Mouse (Mus musculus) heart, embryonic 14.5 days (tissue): ENCODE results near the gene Bcl2l11. TPM values are rescaled to one million over a fixed set of nuclear protein-coding genes. Genes with fewer than 3 reads are reported as not detected.
A peak's percentile ranks its signal among the peaks of the same experiment; 100 is the strongest.

Experiments used
- ATAC-seq: fragments of 200-750 bp; cut with Nextera tagmentation; 2 replicates; pipeline ENCODE4 v1.8.0; 2017; ENCODE audit warnings: low read depth, moderate TSS enrichment; ENCODE audit not compliant: insufficient number of reproducible peaks, insufficient read depth, low FRiP score
- H3K27ac ChIP-seq, 2 experiments: fragments of 200-500 bp in 1 of 2; fragments of 300-500 bp in 1 of 2; sonication (generic) in 1 of 2; replicated peaks in 1 of 2; 2 replicates each; pipeline ENCODE4 v1.5.1; 2012 to 2014; ENCODE audit warnings: low read depth in 2 of 2, low read length in 2 of 2, control low read depth in 1 of 2, mild to moderate bottlenecking in 1 of 2, mixed read lengths in 1 of 2; ENCODE audit not compliant: control insufficient read depth in 1 of 2, insufficient read depth in 1 of 2
- H3K27me3 ChIP-seq: fragments of 300-500 bp; sonication (generic); 2 replicates; pipeline ENCODE4 v1.6.1; 2014; ENCODE audit warnings: mild to moderate bottlenecking, low read length, control low read depth; ENCODE audit not compliant: control insufficient read depth, insufficient read depth
- H3K36me3 ChIP-seq: fragments of 300-500 bp; sonication (generic); 2 replicates; pipeline ENCODE4 v1.6.1; 2014; ENCODE audit warnings: mild to moderate bottlenecking, control low read depth, low read length, mixed read lengths; ENCODE audit not compliant: control insufficient read depth, insufficient read depth
- H3K4me1 ChIP-seq, 2 experiments: fragments of 200-500 bp in 1 of 2; fragments of 300-500 bp in 1 of 2; sonication (generic) in 1 of 2; 2 replicates each; pipeline ENCODE4 v1.6.1; 2012 to 2014; ENCODE audit warnings: low read length in 2 of 2, control low read depth in 1 of 2, mixed read lengths in 1 of 2; ENCODE audit not compliant: control insufficient read depth in 2 of 2, insufficient read depth in 2 of 2
- H3K4me2 ChIP-seq: fragments of 300-500 bp; sonication (generic); 2 replicates; pipeline ENCODE4 v1.6.1; 2014; ENCODE audit warnings: mild to moderate bottlenecking, low read length
- H3K4me3 ChIP-seq, 2 experiments: fragments of 200-500 bp in 1 of 2; fragments of 300-500 bp in 1 of 2; sonication (generic) in 1 of 2; 2 replicates each; pipeline ENCODE4 v1.5.1; 2012 to 2014; ENCODE audit warnings: low read length in 2 of 2, mild to moderate bottlenecking in 2 of 2, control low read depth in 1 of 2, low read depth in 1 of 2, moderate library complexity in 1 of 2; ENCODE audit not compliant: control insufficient read depth in 1 of 2, insufficient read depth in 1 of 2
- H3K9ac ChIP-seq: fragments of 300-500 bp; sonication (generic); 2 replicates; pipeline ENCODE4 v1.6.1; 2014; ENCODE audit warnings: mild to moderate bottlenecking, low read length
- H3K9me3 ChIP-seq: fragments of 300-500 bp; sonication (generic); 2 replicates; pipeline ENCODE4 v1.6.1; 2016; ENCODE audit warnings: low read length, control low read depth; ENCODE audit not compliant: control insufficient read depth
- WGBS: fragments of 180-500 bp; shearing (Covaris S2); extraction: QIAGEN DNeasy Blood & Tissue Kit; methylation state at CpG from one replicate; pipeline ENCODE4 v1.1.7; 2014; 5-methylcytosine and 5-hydroxymethylcytosine counted together
- polyA plus RNA-seq: library from polyadenylated mRNA; unstranded; fragments of >200 nt; fragmentation: Nextera tagmentation; extraction: Ambion mirVana; gene quantifications from 2 replicates; pipeline ENCODE4 v1.2.1, GENCODE M21; 2014

Bcl2l11 gene
- polyA plus RNA-seq, 1 experiment from 2014 or later, result 21.0 TPM

DNA sequence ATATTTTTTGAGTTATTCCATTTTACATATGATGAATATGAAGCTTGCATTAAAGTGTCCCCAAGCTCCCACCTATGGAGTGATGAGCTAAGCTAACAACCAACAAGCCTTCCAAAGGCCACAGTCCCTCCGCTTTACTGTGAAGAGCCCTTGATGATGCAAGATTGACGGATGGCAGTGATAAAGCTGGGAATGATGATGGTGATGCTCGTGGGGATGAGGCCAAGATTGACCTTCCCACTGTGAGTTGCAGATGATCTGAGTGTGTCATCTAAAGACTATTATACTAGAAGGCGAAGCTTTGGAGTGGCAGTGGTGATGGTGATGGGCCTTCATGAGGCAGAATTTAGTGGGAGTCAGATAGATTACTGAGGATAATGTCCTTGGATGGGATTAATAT, 56.9 kb downstream of the Bcl2l11 start:
- H3K27ac ChIP-seq, result no peak overlapping the region
- H3K36me3 ChIP-seq, result no peaks in the 10 kb centered on the region
- no peak overlapping the region for H3K9ac ChIP-seq
- no peak for ATAC-seq
- H3K4me1 ChIP-seq, result peaks cover 38 to 50% of the 10 kb centered on the region in 2 experiments
- H3K4me3 ChIP-seq, result no peak overlapping the region
- no peaks in the 10 kb centered on the region for H3K27me3 ChIP-seq
- no peak overlapping the region for H3K4me2 ChIP-seq
- 89% methylated on average over 4 of the region's 4 CpGs for WGBS
- 0 out of 2 replicates have a peak, but pooled peaks cover 3% of the 10 kb centered on the region for H3K9me3 ChIP-seq

DNA sequence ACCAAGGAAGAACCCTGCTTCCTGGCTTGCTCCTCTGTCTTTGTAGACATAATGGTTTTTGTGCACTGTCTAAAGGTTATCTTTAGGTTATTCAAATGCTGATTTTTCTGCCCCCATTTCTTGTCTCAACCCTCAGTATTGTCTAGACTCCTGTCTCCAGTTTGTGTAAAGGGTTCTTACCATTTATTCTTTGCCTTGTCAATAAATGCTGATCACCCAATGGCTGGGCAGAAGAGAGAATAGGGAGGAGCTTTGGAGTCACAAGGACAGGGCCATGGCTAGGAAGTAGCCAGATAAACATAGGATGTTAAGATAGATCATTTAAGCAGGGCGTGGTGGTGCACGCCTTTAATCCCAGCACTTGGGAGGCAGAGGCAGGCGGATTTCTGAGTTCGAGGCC, 57.9 kb downstream of the Bcl2l11 start:
- Histone ChIP-seq H3K4me2 (no peak overlapping the region), H3K4me3 (no peak overlapping the region), H3K4me1 (peaks cover 35 to 54% of the 10 kb centered on the region in 2 experiments), H3K9ac (no peak overlapping the region), H3K27ac (no peak overlapping the region), H3K27me3 (no peaks in the 10 kb centered on the region), H3K9me3 (0 out of 2 replicates have a peak, but pooled peaks cover 3% of the 10 kb centered on the region), H3K36me3 (no peaks in the 10 kb centered on the region)
- ATAC-seq, result no peak
- 88% methylated on average over 4 of the region's 4 CpGs for WGBS

DNA sequence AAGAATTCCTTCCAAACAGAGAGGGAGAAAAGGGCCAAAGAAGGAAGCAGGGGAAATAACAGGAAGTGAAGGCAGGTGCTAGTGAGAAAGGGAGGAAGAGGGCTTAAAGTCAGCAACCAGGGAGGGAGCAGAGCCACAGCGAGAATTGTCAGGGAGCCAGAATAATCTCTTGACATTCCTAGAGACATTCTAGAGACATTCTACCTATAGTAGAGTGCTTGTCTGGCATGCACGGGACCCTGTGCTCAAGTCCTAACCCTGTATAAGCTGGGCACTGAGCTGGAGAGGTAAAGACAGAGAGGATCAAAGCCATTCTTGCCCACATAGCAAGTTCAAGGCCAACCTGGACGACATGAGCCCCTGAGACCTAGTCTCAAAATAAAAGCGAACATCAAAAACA, 60.1 kb downstream of the Bcl2l11 start:
- peaks cover 24 to 46% of the 10 kb centered on the region in 2 experiments for H3K4me1 ChIP-seq
- H3K4me3 ChIP-seq, result no peak overlapping the region

DNA sequence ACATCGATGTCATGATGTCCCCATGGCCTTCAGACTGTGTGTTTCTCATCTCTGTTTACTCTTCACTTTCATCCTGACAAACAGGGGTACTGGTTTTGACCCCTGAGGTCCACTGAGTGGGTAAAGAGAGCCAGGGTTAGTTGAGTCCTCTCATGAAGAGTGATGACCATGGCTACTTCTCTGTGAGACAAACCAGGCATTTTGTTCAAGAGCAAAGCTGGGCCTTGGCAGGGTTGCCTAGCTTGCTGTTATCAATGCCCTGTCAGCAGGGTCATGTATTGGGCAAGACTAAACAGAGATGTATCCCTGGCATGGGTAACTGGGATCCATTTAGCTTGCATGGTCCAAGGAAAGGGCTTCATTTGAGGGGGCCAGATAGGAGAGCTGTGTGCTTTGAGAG, 61.4 kb downstream of the Bcl2l11 start:
- Histone ChIP-seq H3K4me3 (no peak overlapping the region), H3K4me1 (peaks cover 24 to 46% of the 10 kb centered on the region in 2 experiments), H3K27me3 (no peaks in the 10 kb centered on the region), H3K27ac (peak overlapping the region; percentile 65 to 77; a peak in 3 of 4 replicates), H3K36me3 (no peaks in the 10 kb centered on the region), H3K9ac (no peak overlapping the region), H3K9me3 (no peaks in the 10 kb centered on the region), H3K4me2 (no peak overlapping the region)
- ATAC-seq, result peak; percentile 94
- WGBS, result 66% methylated on average over 1 of the region's 1 CpGs

More for the DNA sequence above, 60.1 kb downstream of the Bcl2l11 start:
- WGBS, result 48% methylated on average over 4 of the region's 4 CpGs
- ATAC-seq, result no peak
- 0 out of 2 replicates have a peak, but pooled peaks cover 3% of the 10 kb centered on the region for H3K9me3 ChIP-seq
- no peaks in the 10 kb centered on the region for H3K36me3 ChIP-seq
- H3K9ac ChIP-seq, result no peak overlapping the region
- H3K27ac ChIP-seq, result no peak overlapping the region
- no peaks in the 10 kb centered on the region for H3K27me3 ChIP-seq
- no peak overlapping the region for H3K4me2 ChIP-seq

DNA sequence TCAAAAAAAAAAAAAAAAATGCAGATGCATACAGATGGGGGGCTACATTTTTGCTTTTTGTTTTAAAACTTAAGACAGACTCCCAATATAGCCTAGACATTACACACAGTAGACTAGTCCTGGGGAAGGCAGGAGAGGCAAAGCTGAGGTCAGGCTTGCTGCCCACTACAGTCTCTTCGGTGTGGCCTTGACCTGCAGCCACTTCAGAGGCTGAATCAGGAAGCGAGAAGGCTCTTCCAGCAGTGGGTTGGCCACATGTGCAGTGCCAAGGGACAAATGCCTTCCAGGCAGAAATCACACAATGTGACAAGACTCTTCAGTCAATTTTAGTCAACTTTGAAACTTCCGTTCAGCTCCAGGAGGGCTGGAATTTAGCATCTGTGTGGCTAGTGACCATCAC, 62.6 kb downstream of the Bcl2l11 start:
- no peak for ATAC-seq
- H3K9me3 ChIP-seq, result no peaks in the 10 kb centered on the region

DNA sequence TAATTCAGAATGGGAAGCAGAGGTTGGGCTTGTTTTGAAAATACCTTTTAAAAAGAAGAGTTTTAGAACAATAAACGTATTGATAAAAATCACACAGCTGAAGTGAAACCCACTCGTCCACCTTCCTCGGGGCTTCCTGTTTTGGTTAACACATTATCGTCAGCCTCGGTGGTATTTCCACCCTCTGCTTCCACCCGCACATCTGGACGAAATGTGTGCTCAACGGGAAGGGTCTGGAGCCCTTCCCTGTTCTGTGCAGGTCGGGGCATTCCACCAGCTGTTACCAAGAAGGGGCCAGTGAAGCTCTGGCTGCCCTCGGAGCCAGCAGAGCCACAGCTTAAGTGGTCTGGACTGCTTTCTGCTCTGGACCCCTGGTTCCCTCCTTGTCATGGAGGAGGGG, 63.9 kb downstream of the Bcl2l11 start:
- ATAC-seq, result no peak
- H3K4me2 ChIP-seq, result no peak overlapping the region
- H3K27me3 ChIP-seq, result no peaks in the 10 kb centered on the region
- no peak overlapping the region for H3K27ac ChIP-seq
- H3K4me3 ChIP-seq, result no peak overlapping the region
- H3K36me3 ChIP-seq, result no peaks in the 10 kb centered on the region
- H3K9me3 ChIP-seq, result no peaks in the 10 kb centered on the region
- WGBS, result 64% methylated on average over 10 of the region's 10 CpGs
- H3K9ac ChIP-seq, result no peak overlapping the region
- H3K4me1 ChIP-seq, result peaks cover 24 to 46% of the 10 kb centered on the region in 2 experiments

More for the DNA sequence above, 62.6 kb downstream of the Bcl2l11 start:
- Histone ChIP-seq H3K36me3 (no peaks in the 10 kb centered on the region), H3K4me2 (no peak overlapping the region), H3K4me3 (no peak overlapping the region), H3K27ac (no peak overlapping the region), H3K27me3 (no peaks in the 10 kb centered on the region), H3K4me1 (peaks cover 24 to 46% of the 10 kb centered on the region in 2 experiments), H3K9ac (no peak overlapping the region)
- 81% methylated on average over 3 of the region's 3 CpGs for WGBS

DNA sequence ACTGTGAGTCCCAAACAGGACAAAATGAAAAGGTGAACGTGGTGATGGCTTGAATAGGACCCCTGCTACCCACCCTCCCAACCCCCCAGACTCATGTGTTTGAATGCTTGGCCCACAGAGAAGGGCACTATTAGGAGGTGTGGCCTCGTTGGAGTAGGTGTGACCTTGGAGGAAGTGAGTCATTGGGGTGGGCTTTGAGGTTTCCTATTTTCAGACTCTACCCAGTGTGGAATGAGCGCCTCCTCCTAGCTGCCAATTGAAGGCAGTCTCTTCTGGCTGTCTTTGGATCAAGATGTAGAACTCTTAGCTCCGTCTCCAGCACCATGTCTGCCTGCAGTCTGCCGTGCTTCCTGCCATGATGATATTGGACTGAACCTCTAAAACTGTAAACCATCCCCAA, 64.4 kb downstream of the Bcl2l11 start:
- H3K27me3 ChIP-seq, result no peaks in the 10 kb centered on the region
- WGBS, result 63% methylated on average over 5 of the region's 5 CpGs
- H3K4me2 ChIP-seq, result no peak overlapping the region
- H3K36me3 ChIP-seq, result no peaks in the 10 kb centered on the region
- H3K9ac ChIP-seq, result no peak overlapping the region
- no peak overlapping the region for H3K4me3 ChIP-seq
- H3K27ac ChIP-seq, result no peak overlapping the region
- H3K4me1 ChIP-seq, result peaks cover 22 to 42% of the 10 kb centered on the region in 2 experiments
- ATAC-seq, result no peak
- no peaks in the 10 kb centered on the region for H3K9me3 ChIP-seq

DNA sequence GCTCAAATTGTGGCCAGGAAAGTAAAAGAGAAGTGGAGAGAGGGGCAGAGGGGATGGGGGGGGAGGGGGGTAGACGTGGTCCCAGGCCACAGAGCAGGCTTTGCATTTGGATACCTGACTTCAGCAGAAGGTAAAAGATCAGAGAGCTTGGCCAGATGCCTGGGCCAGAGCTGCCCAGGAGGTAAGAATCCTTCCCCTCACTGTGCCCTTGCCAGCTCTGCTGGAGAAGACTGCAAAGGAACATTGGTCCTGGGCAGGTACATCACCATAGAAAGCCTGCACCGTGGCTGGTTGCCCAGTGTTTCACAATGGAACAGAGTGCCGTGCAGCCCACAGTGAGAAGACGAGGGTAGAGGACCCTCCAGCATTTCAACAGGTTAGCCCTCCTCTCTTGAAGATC, 67.6 kb downstream of the Bcl2l11 start:
- H3K36me3 ChIP-seq, result no peaks in the 10 kb centered on the region
- H3K27ac ChIP-seq, result no peak overlapping the region
- H3K4me1 ChIP-seq, result peaks cover 5 to 12% of the 10 kb centered on the region in 2 experiments; a peak in 3 of 4 replicates
- H3K9me3 ChIP-seq, result no peaks in the 10 kb centered on the region
- no peak overlapping the region for H3K4me2 ChIP-seq
- no peak overlapping the region for H3K9ac ChIP-seq
- no peaks in the 10 kb centered on the region for H3K27me3 ChIP-seq
- 59% methylated on average over 4 of the region's 4 CpGs for WGBS
- no peak for ATAC-seq
- no peak overlapping the region for H3K4me3 ChIP-seq
